Mouse (Mus musculus) heart, adult 2 months (tissue): Measurements from ENCODE around the gene Ptgs1. TPM values are rescaled to one million over a fixed set of nuclear protein-coding genes. Genes with fewer than 3 reads are reported as not detected.

Experiments used
- DNase-seq, 2 experiments: peaks; one replicate each; pipeline ENCODE4 v3.0.0; 2021
- H3K27ac ChIP-seq: fragments of 200-600 bp; 2 replicates; pipeline ENCODE4 v1.8.1; 2022
- H3K27me3 ChIP-seq: fragments of 200-500 bp; 2 replicates; pipeline ENCODE4 v1.6.1; 2012; ENCODE audit warnings: mild to moderate bottlenecking, low read length, inconsistent platforms, mixed read lengths; ENCODE audit not compliant: control insufficient read depth, insufficient read depth
- H3K36me3 ChIP-seq: fragments of 200-500 bp; 2 replicates; pipeline ENCODE4 v1.6.1; 2012; ENCODE audit warnings: low read length, inconsistent platforms; ENCODE audit not compliant: control insufficient read depth, insufficient read depth
- H3K4me1 ChIP-seq: fragments of 200-500 bp; 2 replicates; pipeline ENCODE4 v1.6.1; 2011; ENCODE audit warnings: low read length; ENCODE audit not compliant: control insufficient read depth, insufficient read depth
- H3K4me3 ChIP-seq: fragments of 200-600 bp; 2 replicates; pipeline ENCODE4 v1.8.1; 2022
- H3K79me2 ChIP-seq: fragments of 200-500 bp; replicated peaks from 2 replicates; pipeline ENCODE4 v1.6.1; 2012; ENCODE audit warnings: mild to moderate bottlenecking, inconsistent platforms, low read length, moderate library complexity, mixed read lengths; ENCODE audit not compliant: control insufficient read depth, insufficient read depth
- H3K9ac ChIP-seq: fragments of 200-500 bp; 2 replicates; pipeline ENCODE4 v1.6.1; 2012; ENCODE audit warnings: low read depth, mild to moderate bottlenecking, control low read depth, inconsistent platforms, low read length, mixed read lengths
- CTCF ChIP-seq: fragments of 200-600 bp; IDR thresholded peaks from 2 replicates; pipeline ENCODE4 v1.8.1; 2022; ENCODE audit warnings: antibody characterized with exemption, mild to moderate bottlenecking, moderate library complexity
- EP300 ChIP-seq: fragments of 200-500 bp; IDR thresholded peaks from 2 replicates; pipeline ENCODE4 v1.6.1; 2011; ENCODE audit warnings: low read depth, low read length, control low read depth; ENCODE audit not compliant: insufficient read depth
- POLR2A ChIP-seq: fragments of 200-500 bp; IDR thresholded peaks from 2 replicates; pipeline ENCODE4 v1.6.1; 2011; ENCODE audit warnings: mild to moderate bottlenecking, low read depth, low read length, control low read depth; ENCODE audit not compliant: insufficient read depth
- WGBS: fragments of 180-500 bp; shearing (Covaris S2); methylation state at CpG from one replicate; pipeline ENCODE4 v1.1.7; 2018; 5-methylcytosine and 5-hydroxymethylcytosine counted together
- intact Hi-C: fragments of 180-260 bp; cut with DNase I; formaldehyde crosslinking; loops from one replicate; pipeline ENCODE4 v1.15.1; 2025
- polyA plus RNA-seq: library from polyadenylated mRNA; depleted of rRNA; stranded (reverse); fragments of >200 nt; gene quantifications from 2 replicates; pipeline ENCODE4 v1.2.3, GENCODE M21; 2012
- total RNA-seq, 2 experiments: library from RNA; stranded (reverse); gene quantifications; 2 replicates each; pipeline ENCODE4 v1.2.3; 2021

Gene Ptgs1
- total and polyA plus RNA-seq, 3 experiments: 14.4 to 20.0 (median 15.8) TPM

DNA sequence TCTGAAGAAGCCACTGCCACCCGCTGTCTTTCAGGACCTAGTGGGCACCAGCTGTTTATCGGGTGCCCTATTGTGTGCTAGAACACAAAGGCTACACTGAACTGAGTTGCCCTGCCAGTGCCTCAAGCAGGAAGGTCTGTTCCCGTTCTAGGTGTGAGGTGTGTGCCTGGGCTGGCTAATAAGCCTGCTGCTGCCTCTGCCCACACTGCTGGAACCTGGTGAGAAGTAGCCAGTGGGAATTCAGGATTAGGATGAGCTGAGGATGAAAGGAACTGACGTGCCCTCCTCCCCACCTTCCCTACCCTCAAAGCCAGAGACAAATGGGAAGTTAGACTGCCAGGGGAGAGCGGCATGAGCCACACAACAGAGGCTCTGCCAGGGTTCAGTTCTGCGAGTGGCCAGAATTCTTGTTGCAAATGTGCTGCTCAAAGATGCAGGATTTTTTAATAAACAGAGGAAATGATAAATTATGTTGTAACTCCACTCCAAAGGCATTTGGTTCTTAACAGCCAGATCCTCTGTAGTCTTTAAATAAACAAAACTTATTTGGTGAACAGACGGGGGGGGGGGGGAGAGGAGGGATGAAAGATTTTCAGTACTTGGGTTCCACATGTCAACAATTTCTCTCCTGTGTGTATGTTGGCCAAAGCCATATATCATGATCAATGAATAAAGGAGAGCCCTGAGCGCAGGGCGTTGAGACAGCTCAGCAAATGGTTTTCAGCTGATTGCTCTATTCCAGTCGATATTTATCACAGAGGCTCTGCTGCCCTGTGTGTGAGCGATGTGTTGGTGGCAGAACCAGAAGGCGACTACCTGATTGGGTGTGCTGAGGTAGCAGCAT lies 38.9 kb upstream of the Ptgs1 start:
- intact Hi-C loops: no loop called here

DNA sequence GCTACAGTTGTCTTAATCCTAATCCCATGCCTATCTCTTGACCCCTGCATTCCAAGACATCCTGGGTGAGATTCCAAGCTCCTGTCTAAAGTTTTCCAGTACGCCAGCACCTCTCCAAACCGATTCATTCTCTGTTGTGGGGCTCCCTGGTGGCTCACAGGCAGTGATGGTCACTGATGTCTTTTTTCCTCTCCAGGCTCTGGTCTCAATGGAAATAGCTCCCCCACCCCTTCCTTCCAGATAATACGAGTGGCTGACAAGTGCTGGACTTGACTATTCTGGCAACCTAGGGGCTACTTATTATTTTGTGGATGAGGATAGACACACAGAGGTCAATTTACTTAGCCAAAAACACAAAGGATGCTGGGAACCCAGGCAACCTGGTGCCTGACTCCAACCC lies 33.2 kb upstream of the Ptgs1 start:
- no peak overlapping the region for H3K9ac ChIP-seq
- intact Hi-C loops: loop anchor here (5.0 kb wide), 1 partner anchor 70 kb away; no protein-coding TSS in a partner anchor
- no peak overlapping the region for H3K27ac ChIP-seq
- H3K4me1 ChIP-seq: peaks cover 6% of the 10 kb centered on the region
- H3K79me2 ChIP-seq: no peaks in the 10 kb centered on the region
- TF ChIP-seq POLR2A: no peak
- TF ChIP-seq CTCF: no peak
- no peak for TF ChIP-seq EP300
- WGBS: 26% methylated on average over 3 of the region's 3 CpGs
- H3K4me3 ChIP-seq: no peak overlapping the region
- no peaks in the 10 kb centered on the region; the same call in 1 of the 2 replicates for H3K36me3 ChIP-seq
- H3K27me3 ChIP-seq: no peaks in the 10 kb centered on the region
- DNase-seq: no peak

More for the DNA sequence above, 38.9 kb upstream of the Ptgs1 start:
- Histone ChIP-seq H3K9ac (no peak overlapping the region), H3K4me1 (peaks cover 1% of the 10 kb centered on the region; the same call in 1 of the 2 replicates), H3K27me3 (no peaks in the 10 kb centered on the region), H3K79me2 (no peaks in the 10 kb centered on the region), H3K4me3 (no peak overlapping the region), H3K36me3 (no peaks in the 10 kb centered on the region), H3K27ac (no peak overlapping the region)
- no peak for DNase-seq
- TF ChIP-seq EP300 (no peak), POLR2A (no peak), CTCF (no peak)
- 81% methylated on average over 12 of the region's 12 CpGs for WGBS

DNA sequence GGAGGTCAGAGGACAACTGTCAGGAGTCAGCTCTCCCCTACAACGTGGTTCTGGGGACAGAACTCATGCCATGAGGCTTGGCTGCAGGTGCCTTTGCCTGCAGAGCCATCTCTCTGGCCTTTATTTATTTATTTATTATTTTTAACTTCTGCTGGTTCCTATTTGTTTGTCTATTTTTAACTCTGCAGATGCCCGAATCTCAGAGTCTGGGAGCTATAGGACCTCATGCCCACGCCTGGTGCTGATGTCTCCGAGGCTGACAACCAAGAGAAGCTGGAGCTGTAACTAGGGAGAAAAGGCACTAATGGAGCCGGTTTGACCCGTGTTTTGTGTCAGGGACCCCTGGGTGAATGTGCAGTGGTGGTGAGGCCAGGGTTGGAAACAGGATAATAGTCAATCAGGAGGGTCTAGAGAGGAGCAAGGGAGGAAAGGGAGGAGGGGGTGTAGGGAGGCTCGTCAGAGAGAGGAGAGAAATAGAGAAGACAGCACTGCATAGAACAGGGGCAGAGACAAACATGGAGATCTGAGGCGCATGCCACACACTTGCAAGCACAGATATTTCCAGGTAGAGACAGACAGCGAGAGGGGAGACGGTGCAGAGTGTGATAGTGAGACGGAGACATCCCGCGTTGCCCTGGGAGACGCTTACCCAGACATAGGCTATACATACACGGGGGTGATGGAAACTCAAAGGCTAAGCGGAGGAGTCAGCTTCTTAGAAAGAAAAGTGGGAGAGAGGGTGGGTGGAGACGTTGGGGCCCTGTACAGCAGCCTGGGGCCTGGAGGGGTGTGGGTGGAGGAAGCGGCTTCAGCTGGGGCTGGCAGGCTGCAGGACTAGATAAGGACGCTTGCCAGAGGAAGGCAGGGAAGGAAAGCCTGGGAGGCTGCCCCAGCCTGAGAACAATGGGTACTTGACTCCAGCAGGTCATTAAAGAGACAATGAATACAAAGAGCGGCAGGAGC lies 32.0 kb upstream of the Ptgs1 start:
- Histone ChIP-seq H3K36me3 (no peaks in the 10 kb centered on the region; the same call in 1 of the 2 replicates), H3K79me2 (no peaks in the 10 kb centered on the region), H3K27me3 (no peaks in the 10 kb centered on the region), H3K4me1 (peaks cover 12% of the 10 kb centered on the region), H3K9ac (no peak overlapping the region), H3K27ac (peak overlapping the region; percentile 33; the same call in 1 of the 2 replicates), H3K4me3 (no peak overlapping the region)
- peak; percentile 64 to 81 for DNase-seq
- intact Hi-C loops: loop anchor here (5.0 kb wide), 1 partner anchor 71 kb away; no protein-coding TSS in a partner anchor
- 17% methylated on average over 20 of the region's 20 CpGs for WGBS
- TF ChIP-seq POLR2A: no peak
- TF ChIP-seq EP300: peak; percentile 74

DNA sequence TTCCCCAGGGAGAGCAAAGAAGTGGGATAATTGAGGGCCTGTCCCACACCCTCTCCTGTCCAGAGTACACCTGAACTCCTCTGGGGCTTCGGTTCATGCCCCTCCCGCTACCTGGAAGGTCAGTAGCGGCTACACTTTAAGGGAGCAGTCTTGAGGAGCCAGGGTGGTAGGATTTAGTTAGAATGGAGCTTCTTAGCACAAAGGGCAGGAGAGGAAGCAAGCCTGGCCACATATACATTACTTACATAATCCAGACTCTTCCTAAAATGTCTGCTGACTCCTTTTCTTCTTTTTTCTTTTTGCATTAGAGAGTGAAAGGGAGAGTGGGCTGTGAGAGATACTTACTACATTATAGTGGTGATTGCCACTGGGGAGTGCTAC lies 31.4 kb upstream of the Ptgs1 start:
- intact Hi-C loops: loop anchor here (5.0 kb wide), 1 partner anchor 72 kb away; no protein-coding TSS in a partner anchor
- no peak overlapping the region for H3K9ac ChIP-seq
- H3K4me3 ChIP-seq: no peak overlapping the region
- peaks cover 12% of the 10 kb centered on the region for H3K4me1 ChIP-seq
- no peaks in the 10 kb centered on the region for H3K27me3 ChIP-seq
- no peaks in the 10 kb centered on the region for H3K79me2 ChIP-seq
- TF ChIP-seq EP300: no peak
- TF ChIP-seq CTCF: no peak
- TF ChIP-seq POLR2A: no peak
- DNase-seq: no peak
- 30% methylated on average over 3 of the region's 3 CpGs for WGBS
- no peaks in the 10 kb centered on the region; the same call in 1 of the 2 replicates for H3K36me3 ChIP-seq
- no peak overlapping the region for H3K27ac ChIP-seq

- peaks cover 12% of the 10 kb centered on the region for H3K4me1 ChIP-seq
- H3K27me3 ChIP-seq: no peaks in the 10 kb centered on the region
- TF ChIP-seq POLR2A (no peak), CTCF (no peak), EP300 (no peak)
- no peak overlapping the region for H3K4me3 ChIP-seq
- H3K79me2 ChIP-seq: no peaks in the 10 kb centered on the region
- no peak overlapping the region for H3K27ac ChIP-seq
- no peaks in the 10 kb centered on the region; the same call in 1 of the 2 replicates for H3K36me3 ChIP-seq
- DNase-seq: no peak
- no peak overlapping the region for H3K9ac ChIP-seq
- intact Hi-C loops: no loop called here
- WGBS: 87% methylated on average over 2 of the region's 2 CpGs
Observed at GRCm38 (mm10) chr2:36200813-36201212, 29.4 kb upstream of the Ptgs1 start.
